Mouse (Mus musculus): ENCODE data around the gene Zfp335.

DNA sequence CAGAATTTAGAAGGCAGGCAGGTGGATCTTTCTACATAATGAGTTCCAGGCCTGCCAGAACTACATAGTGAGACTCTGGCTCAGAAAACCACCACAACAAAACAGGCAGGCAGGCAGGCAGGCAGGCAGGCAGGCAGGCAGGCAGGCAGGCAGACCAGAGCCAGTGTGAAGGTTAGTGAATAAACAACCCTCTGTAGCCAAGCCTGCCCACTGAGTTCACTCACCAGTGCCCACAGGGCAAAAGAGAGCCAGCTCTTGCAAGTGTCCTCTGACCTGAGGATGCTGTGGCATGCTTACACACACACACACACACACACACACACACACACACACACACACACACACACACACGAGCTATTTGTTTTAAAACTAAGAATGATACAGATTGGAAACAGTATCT is 8.1 kb downstream of the Zfp335 start:
- TF ChIP-seq POLR2A (IDR thresholded peaks at IDR 0.05; ENCODE audit: extremely low read depth, insufficient read depth, low read length) (no peak), CTCF (IDR thresholded peaks at IDR 0.05; ENCODE audit: low read depth, low read length) (no peak)

Data from liver, adult 2 months (tissue).